Mouse (Mus musculus): ENCODE measurements around the gene Hnrnpl.
"Not testable (repeated sequence)": the region's sequence is repeated elsewhere in the genome, so short reads cannot be mapped to it uniquely, and the experiment has no call there.

DNA sequence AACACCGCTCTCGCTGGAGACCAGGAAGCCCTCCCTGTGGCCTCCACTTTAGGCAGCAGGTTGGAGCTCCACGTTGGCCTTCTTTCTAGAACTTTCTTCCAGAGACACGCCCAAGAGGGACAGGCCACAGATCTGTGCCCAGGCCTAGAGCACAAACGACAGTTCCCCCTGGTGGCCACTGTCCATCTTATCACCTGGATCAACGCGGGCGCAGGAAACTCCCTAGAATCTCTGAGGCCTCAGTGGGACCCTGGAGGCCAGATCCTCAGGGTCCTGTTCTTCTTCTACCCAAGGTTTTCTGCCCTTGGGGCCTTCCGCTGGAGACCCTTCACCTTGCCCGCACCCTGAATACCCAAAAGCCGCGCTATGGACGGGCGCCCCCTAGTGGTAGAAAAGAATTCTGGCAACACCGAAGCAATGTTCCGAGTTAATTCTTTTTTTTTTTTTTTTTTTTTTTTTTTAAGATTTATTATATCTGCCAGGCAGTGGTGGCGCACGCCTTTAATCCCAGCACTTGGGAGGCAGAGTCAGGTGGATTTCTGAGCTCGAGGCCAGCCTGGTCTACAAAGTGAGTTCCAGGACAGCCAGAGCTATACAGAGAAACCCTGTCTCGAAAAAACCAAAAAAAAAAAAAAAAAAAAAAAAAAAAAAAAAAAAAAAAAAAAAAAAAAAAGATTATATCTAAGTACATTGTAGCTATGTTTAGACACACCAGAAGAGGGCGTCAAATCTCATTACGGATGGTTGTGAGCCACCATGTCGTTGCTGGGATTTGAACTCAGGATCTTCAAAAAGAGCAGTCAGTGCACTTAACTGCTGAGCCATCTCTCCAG, 59.4 kb downstream of the Hnrnpl start:
- TF ChIP-seq POLR2A (IDR thresholded peaks at IDR 0.05; ENCODE audit: borderline replicate concordance, control insufficient read depth, low read depth, low read length): not testable (repeated sequence)
- peak; percentile 78 for TF ChIP-seq CTCF (IDR thresholded peaks at IDR 0.05; ENCODE audit: control insufficient read depth, insufficient read depth, low read length)
